Mouse (Mus musculus): Measurements from ENCODE around the gene Fam102a.
A peak's percentile ranks its signal among the peaks of the same experiment; 100 is the strongest.

Fam102a gene

GRCm38 (mm10) chr2:32546951-32547350 lies 11.8 kb downstream of the Fam102a start:
- DNase-seq (ENCODE audit: low spot score), result no peak

- no peak for DNase-seq (ENCODE audit: low spot score)
Measured at GRCm38 (mm10) chr2:32547380-32547779, 12.2 kb downstream of the Fam102a start.

GRCm38 (mm10) chr2:32547964-32548739 lies 13.0 kb downstream of the Fam102a start:
- DNase-seq (ENCODE audit: low spot score), result no peak

- DNase-seq (ENCODE audit: low spot score), result no peak
Measured at GRCm38 (mm10) chr2:32549171-32549570, 14.0 kb downstream of the Fam102a start.

GRCm38 (mm10) chr2:32549764-32550163 lies 14.6 kb downstream of the Fam102a start:
- no peak for DNase-seq (ENCODE audit: low spot score)

GRCm38 (mm10) chr2:32551236-32551635 lies 16.1 kb downstream of the Fam102a start:
- no peak for DNase-seq (ENCODE audit: low spot score)

- DNase-seq (ENCODE audit: low spot score), result no peak
Measured at GRCm38 (mm10) chr2:32553592-32554148, 18.5 kb downstream of the Fam102a start.

GRCm38 (mm10) chr2:32555484-32555883 lies 20.4 kb downstream of the Fam102a start:
- DNase-seq (ENCODE audit: low spot score), result no peak

GRCm38 (mm10) chr2:32556019-32556418 lies 20.9 kb downstream of the Fam102a start:
- no peak for DNase-seq (ENCODE audit: low spot score)

- peak; percentile 70 for DNase-seq (ENCODE audit: low spot score)
Measured at GRCm38 (mm10) chr2:32559570-32559969, 24.4 kb downstream of the Fam102a start.

GRCm38 (mm10) chr2:32566536-32567063 lies 31.5 kb downstream of the Fam102a start:
- DNase-seq (ENCODE audit: low spot score), result peak; percentile 70

GRCm38 (mm10) chr2:32568149-32568548 lies 33.0 kb downstream of the Fam102a start:
- DNase-seq (ENCODE audit: low spot score), result no peak

GRCm38 (mm10) chr2:32568941-32569340 lies 33.8 kb downstream of the Fam102a start:
- no peak for DNase-seq (ENCODE audit: low spot score)

- peak; percentile 94 for DNase-seq (ENCODE audit: low spot score)
Measured at GRCm38 (mm10) chr2:32570698-32571494, 35.8 kb downstream of the Fam102a start, which contains the start of gene Dpm2. Dpm2 (plus strand) TSS chr2:32570858.

GRCm38 (mm10) chr2:32572196-32572595 lies 37.1 kb downstream of the Fam102a start:
- no peak for DNase-seq (ENCODE audit: low spot score)

GRCm38 (mm10) chr2:32574497-32574896 lies 39.4 kb downstream of the Fam102a start, which contains the start of gene Pip5kl1:
Pip5kl1 (plus strand) TSS chr2:32574797.
- DNase-seq (ENCODE audit: low spot score), result no peak

- DNase-seq (ENCODE audit: low spot score), result peak; percentile 75
Measured at GRCm38 (mm10) chr2:32574901-32575585, 39.9 kb downstream of the Fam102a start.

GRCm38 (mm10) chr2:32575586-32576160 lies 40.5 kb downstream of the Fam102a start, which contains the start of gene 9430097D07Rik:
9430097D07Rik (minus strand) TSS chr2:32575684.
- DNase-seq (ENCODE audit: low spot score), result peak; percentile 70

- DNase-seq (ENCODE audit: low spot score), result no peak
Measured at GRCm38 (mm10) chr2:32576532-32576931, 41.4 kb downstream of the Fam102a start.

- no peak for DNase-seq (ENCODE audit: low spot score)
Measured at GRCm38 (mm10) chr2:32578146-32579046, 43.3 kb downstream of the Fam102a start.
